Mouse (Mus musculus): Measurements from ENCODE around the gene Gm4133. TPM values are rescaled to one million over a fixed set of nuclear protein-coding genes. Genes with fewer than 3 reads are reported as not detected.
"Not testable (repeated sequence)": the region's sequence is repeated elsewhere in the genome, so short reads cannot be mapped to it uniquely, and the experiment has no call there.

The Gm4133 gene
- not detected in 2 replicates for polyA plus RNA-seq (2015; fragmentation: Nextera tagmentation; extraction: Ambion mirVana)

GRCm38 (mm10) chr7:20333965-20334364 is at the start of gene Gm4133:
Gene Gm4133 (minus strand): TSS chr7:20334065.
- not testable (repeated sequence) for H3K4me1 ChIP-seq (replicated peaks; ENCODE audit: insufficient read depth, low read length); DNase-seq (ENCODE audit: low spot score); ATAC-seq (replicated peaks; ENCODE audit: low FRiP score, low read depth); H3K4me3 ChIP-seq (replicated peaks; ENCODE audit: low read depth, low read length); H3K9ac ChIP-seq (ENCODE audit: low read depth, low read length); H3K9me3 ChIP-seq (replicated peaks; ENCODE audit: low read length); H3K4me2 ChIP-seq (ENCODE audit: low read length); H3K36me3 ChIP-seq (ENCODE audit: insufficient read depth, low read length); H3K27me3 ChIP-seq (ENCODE audit: insufficient read depth, low read length); H3K27ac ChIP-seq
- WGBS: no CpG with 5 or more reads among the region's 2 CpGs

GRCm38 (mm10) chr7:20375310-20375709 is 41.4 kb upstream of the Gm4133 start, which contains the start of gene Gm5728:
Gene Gm5728 (minus strand): TSS chr7:20375410.
- H3K9me3 ChIP-seq (replicated peaks; ENCODE audit: low read length); H3K9ac ChIP-seq (ENCODE audit: low read depth, low read length); H3K27me3 ChIP-seq (ENCODE audit: insufficient read depth, low read length); DNase-seq (ENCODE audit: low spot score); H3K4me3 ChIP-seq (replicated peaks; ENCODE audit: low read depth, low read length); H3K4me1 ChIP-seq (replicated peaks; ENCODE audit: insufficient read depth, low read length); ATAC-seq (replicated peaks; ENCODE audit: low FRiP score, low read depth); H3K4me2 ChIP-seq (ENCODE audit: low read length); H3K27ac ChIP-seq; H3K36me3 ChIP-seq (ENCODE audit: insufficient read depth, low read length): not testable (repeated sequence)
- WGBS: no CpG with 5 or more reads among the region's 1 CpGs

Other genes starting within 250 kb of the Gm4133 start
- not detected in 2 replicates for gene Vmn1r91, start 234.4 kb downstream of the Gm4133 start, polyA plus RNA-seq (2015; fragmentation: Nextera tagmentation; extraction: Ambion mirVana)
- not detected in 2 replicates for gene Gm16442, start 211.5 kb downstream of the Gm4133 start, polyA plus RNA-seq (2015; fragmentation: Nextera tagmentation; extraction: Ambion mirVana)
- not detected in 2 replicates for gene Vmn1r93, start 195.0 kb downstream of the Gm4133 start, polyA plus RNA-seq (2015; fragmentation: Nextera tagmentation; extraction: Ambion mirVana)
- gene Vmn1r94, start 165.7 kb downstream of the Gm4133 start, polyA plus RNA-seq (2015; fragmentation: Nextera tagmentation; extraction: Ambion mirVana): not detected in 2 replicates
- gene Vmn1r95, start 140.4 kb downstream of the Gm4133 start, polyA plus RNA-seq (2015; fragmentation: Nextera tagmentation; extraction: Ambion mirVana): not detected in 2 replicates
- not detected in 2 replicates for gene Gm6164, start 128.5 kb downstream of the Gm4133 start, polyA plus RNA-seq (2015; fragmentation: Nextera tagmentation; extraction: Ambion mirVana)
- not detected in 2 replicates for gene Gm4498, start 100.2 kb downstream of the Gm4133 start, polyA plus RNA-seq (2015; fragmentation: Nextera tagmentation; extraction: Ambion mirVana)
- not detected in 2 replicates for gene Gm5890, start 71.2 kb downstream of the Gm4133 start, polyA plus RNA-seq (2015; fragmentation: Nextera tagmentation; extraction: Ambion mirVana)
- not detected in 2 replicates for gene Gm5728, start 41.3 kb upstream of the Gm4133 start, polyA plus RNA-seq (2015; fragmentation: Nextera tagmentation; extraction: Ambion mirVana)
- not detected in 2 replicates for gene Vmn1r100, start 83.9 kb upstream of the Gm4133 start, polyA plus RNA-seq (2015; fragmentation: Nextera tagmentation; extraction: Ambion mirVana)
- gene Vmn1r101, start 108.5 kb upstream of the Gm4133 start, polyA plus RNA-seq (2015; fragmentation: Nextera tagmentation; extraction: Ambion mirVana): not detected in 2 replicates
- gene Gm10670, start 140.9 kb upstream of the Gm4133 start, polyA plus RNA-seq (2015; fragmentation: Nextera tagmentation; extraction: Ambion mirVana): not detected in 2 replicates
- not detected in 2 replicates for gene Vmn1r103, start 176.5 kb upstream of the Gm4133 start, polyA plus RNA-seq (2015; fragmentation: Nextera tagmentation; extraction: Ambion mirVana)
- gene Vmn1r104, start 199.8 kb upstream of the Gm4133 start, polyA plus RNA-seq (2015; fragmentation: Nextera tagmentation; extraction: Ambion mirVana): not detected in 2 replicates
- not detected in 2 replicates for gene Gm5726, start 211.7 kb upstream of the Gm4133 start, polyA plus RNA-seq (2015; fragmentation: Nextera tagmentation; extraction: Ambion mirVana)
- not detected in 2 replicates for gene Gm4141, start 242.2 kb upstream of the Gm4133 start, polyA plus RNA-seq (2015; fragmentation: Nextera tagmentation; extraction: Ambion mirVana)

Measured in kidney, postnatal 0 days (tissue).